Mouse (Mus musculus) layer of hippocampus, postnatal 14 days (tissue): ENCODE measurements around the gene Vmn1r198. TPM values are rescaled to one million over a fixed set of nuclear protein-coding genes. Genes with fewer than 3 reads are reported as not detected.
"Not testable (repeated sequence)": the region's sequence is repeated elsewhere in the genome, so short reads cannot be mapped to it uniquely, and the experiment has no call there.

Source experiments
- DNase-seq, 2 experiments: peaks; one replicate each; pipeline ENCODE4 v3.0.0; 2021 to 2022; ENCODE audit warnings: low spot score in 2 of 2, mixed read lengths in 1 of 2
- long read RNA-seq, 2 experiments: library from polyadenylated mRNA; stranded (forward); transcript quantifications; one replicate each; pipeline ENCODE4 v2.0.0; 2021
- total RNA-seq, 2 experiments: library from RNA; stranded (reverse); gene quantifications; 2 replicates each; pipeline ENCODE4 v1.2.3; 2021

The Vmn1r198 gene
- not detected for total RNA-seq
- long read RNA-seq, experiment 1, result 0 reads
- long read RNA-seq, experiment 2, result 0 reads

GRCm38 (mm10) chr13:22350064-22350463 is at the start of gene Vmn1r198:
Gene Vmn1r198, plus strand, starts transcription at chr13:22350364.
- no peak for DNase-seq

GRCm38 (mm10) chr13:22308075-22308474 is 42.1 kb upstream of the Vmn1r198 start:
- DNase-seq, result not testable (repeated sequence)

GRCm38 (mm10) chr13:22315361-22315760 is 34.8 kb upstream of the Vmn1r198 start:
- no peak for DNase-seq

GRCm38 (mm10) chr13:22317366-22317765 is 32.8 kb upstream of the Vmn1r198 start:
- no peak for DNase-seq

- DNase-seq, result no peak
Observed at GRCm38 (mm10) chr13:22320091-22320490, 30.1 kb upstream of the Vmn1r198 start.

GRCm38 (mm10) chr13:22324289-22324688 is 25.9 kb upstream of the Vmn1r198 start, which contains the start of gene Vmn1r197:
Gene Vmn1r197, plus strand, starts transcription at chr13:22324589.
- no peak for DNase-seq

- DNase-seq, result no peak
Observed at GRCm38 (mm10) chr13:22333269-22333668, 16.9 kb upstream of the Vmn1r198 start.

GRCm38 (mm10) chr13:22335565-22335964 is 14.6 kb upstream of the Vmn1r198 start:
- DNase-seq, result no peak

GRCm38 (mm10) chr13:22350813-22351212 is 649 bp downstream of the Vmn1r198 start:
- DNase-seq, result no peak

- DNase-seq, result no peak
Observed at GRCm38 (mm10) chr13:22379518-22379917, 29.4 kb downstream of the Vmn1r198 start, which contains the start of gene Vmn1r199. Gene Vmn1r199, plus strand, starts transcription at chr13:22379818.

- DNase-seq, result peak; percentile 23 to 70
Observed at GRCm38 (mm10) chr13:22381128-22381527, 31.0 kb downstream of the Vmn1r198 start.

GRCm38 (mm10) chr13:22383401-22383800 is 33.2 kb downstream of the Vmn1r198 start:
- DNase-seq, result no peak

GRCm38 (mm10) chr13:22387050-22387449 is 36.9 kb downstream of the Vmn1r198 start:
- no peak for DNase-seq

- DNase-seq, result no peak
Observed at GRCm38 (mm10) chr13:22390073-22390472, 39.9 kb downstream of the Vmn1r198 start, which contains the start of gene Vmn1r200. Gene Vmn1r200, plus strand, starts transcription at chr13:22390373.

- peak in 1 of 2 experiments; percentile 47 for DNase-seq
Observed at GRCm38 (mm10) chr13:22402978-22403377, 52.8 kb downstream of the Vmn1r198 start.

Other genes starting within 250 kb of the Vmn1r198 start
- not detected for gene Vmn1r189, start 244.5 kb upstream of the Vmn1r198 start, total RNA-seq
- not detected for gene Vmn1r191, start 166.4 kb upstream of the Vmn1r198 start, total RNA-seq
- not detected for gene Vmn1r192, start 159.2 kb upstream of the Vmn1r198 start, total RNA-seq
- gene Vmn1r193, start 127.2 kb upstream of the Vmn1r198 start, total RNA-seq, result not detected
- not detected for gene Vmn1r194, start 106.1 kb upstream of the Vmn1r198 start, total RNA-seq
- not detected for gene Vmn1r195, start 79.8 kb upstream of the Vmn1r198 start, total RNA-seq
- not detected for gene Vmn1r196, start 60.4 kb upstream of the Vmn1r198 start, total RNA-seq
- not detected for gene Vmn1r197, start 25.8 kb upstream of the Vmn1r198 start, total RNA-seq
- not detected for gene Vmn1r199, start 29.5 kb downstream of the Vmn1r198 start, total RNA-seq
- gene Vmn1r200, start 40.0 kb downstream of the Vmn1r198 start, total RNA-seq, result not detected
- gene Vmn1r201, start 121.6 kb downstream of the Vmn1r198 start, total RNA-seq, result not detected
- gene Vmn1r202, start 155.0 kb downstream of the Vmn1r198 start, total RNA-seq, result under 1 TPM in 1 of 2 experiments, not detected in 1; 0.07 TPM
- gene Vmn1r203, start 167.8 kb downstream of the Vmn1r198 start, total RNA-seq, result not detected
- gene Vmn1r204, start 202.8 kb downstream of the Vmn1r198 start, total RNA-seq, result not detected
- gene Vmn1r205, start 242.6 kb downstream of the Vmn1r198 start, total RNA-seq, result not detected